Mouse (Mus musculus): ENCODE results near the gene Soga1.

Soga1 gene

DNA sequence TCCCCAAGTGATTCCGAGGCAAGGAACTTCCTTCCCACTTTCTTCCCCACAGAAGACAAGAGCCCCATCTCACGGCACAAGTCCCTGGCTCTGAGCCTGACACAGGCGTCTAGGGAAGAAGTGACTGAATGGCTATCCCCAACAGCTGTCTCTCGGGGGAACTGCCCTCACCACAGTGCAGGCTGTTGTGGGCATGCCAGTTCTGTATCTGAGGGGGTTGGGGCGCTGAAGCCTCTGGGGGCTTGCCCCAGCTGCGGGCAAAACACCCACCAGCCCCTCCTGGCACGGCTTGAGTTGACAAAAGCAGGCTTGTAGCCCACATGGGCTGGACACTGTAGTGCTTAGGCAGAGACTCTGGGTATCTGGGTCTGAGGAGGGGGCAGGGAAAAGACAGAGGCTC, 14.9 kb downstream of the Soga1 start:
- DNase-seq (ENCODE audit: low read depth, low spot score), result no peak

DNA sequence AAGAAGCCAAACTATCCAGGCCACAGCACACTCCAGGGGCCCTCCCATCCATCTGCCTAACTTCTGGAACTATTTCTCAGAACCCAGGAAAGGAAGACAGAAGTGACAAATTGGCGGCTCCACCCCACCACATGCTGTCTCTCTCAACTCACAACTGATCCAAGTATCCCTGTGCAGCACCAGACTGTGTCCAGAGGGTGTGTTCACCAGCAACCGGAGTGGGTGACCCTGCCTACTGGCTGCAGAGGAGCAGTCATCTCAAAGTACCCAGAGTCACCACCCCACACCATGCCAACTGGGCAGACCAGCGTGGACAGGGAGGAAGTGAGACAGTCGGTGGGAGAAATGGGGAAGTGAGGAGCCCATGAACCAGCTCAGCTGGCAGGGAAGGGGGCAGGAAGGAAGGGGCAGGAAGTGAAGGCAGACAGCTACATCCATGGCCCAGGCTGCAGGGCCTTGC, 15.8 kb downstream of the Soga1 start:
- no peak for DNase-seq (ENCODE audit: low read depth, low spot score)

GRCm38 (mm10) chr2:157060557-157061305, 18.3 kb downstream of the Soga1 start:
- no peak for DNase-seq (ENCODE audit: low read depth, low spot score)

DNA sequence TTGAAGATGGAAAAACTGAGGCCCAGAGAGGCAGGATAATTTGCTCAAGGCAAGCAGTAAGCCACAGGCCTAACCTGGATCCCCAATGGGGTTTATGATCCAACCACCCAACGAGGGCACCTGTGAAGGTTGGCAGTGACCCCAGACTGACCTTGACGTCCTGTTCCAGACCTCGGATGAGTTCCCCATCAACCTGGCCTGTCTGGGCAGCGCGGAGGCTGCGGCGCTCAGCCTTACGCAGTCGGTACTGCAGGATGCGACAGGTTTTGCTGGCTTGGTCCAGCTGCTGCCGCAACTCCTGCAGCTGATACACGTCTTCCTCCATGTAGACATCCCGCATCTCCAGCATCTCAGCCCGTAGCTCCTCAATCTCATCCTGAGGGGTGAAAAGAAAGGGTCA, 19.0 kb downstream of the Soga1 start:
- no peak for DNase-seq (ENCODE audit: low read depth, low spot score)

GRCm38 (mm10) chr2:157059166-157059565, 19.9 kb downstream of the Soga1 start:
- DNase-seq (ENCODE audit: low read depth, low spot score), result peak; percentile 34

- peak; percentile 92 for DNase-seq (ENCODE audit: low read depth, low spot score)
These were observed 20.6 kb downstream of the Soga1 start for GRCm38 (mm10) chr2:157058342-157058998.

GRCm38 (mm10) chr2:157057758-157058157, 21.3 kb downstream of the Soga1 start:
- peak; percentile 41 for DNase-seq (ENCODE audit: low read depth, low spot score)

DNA sequence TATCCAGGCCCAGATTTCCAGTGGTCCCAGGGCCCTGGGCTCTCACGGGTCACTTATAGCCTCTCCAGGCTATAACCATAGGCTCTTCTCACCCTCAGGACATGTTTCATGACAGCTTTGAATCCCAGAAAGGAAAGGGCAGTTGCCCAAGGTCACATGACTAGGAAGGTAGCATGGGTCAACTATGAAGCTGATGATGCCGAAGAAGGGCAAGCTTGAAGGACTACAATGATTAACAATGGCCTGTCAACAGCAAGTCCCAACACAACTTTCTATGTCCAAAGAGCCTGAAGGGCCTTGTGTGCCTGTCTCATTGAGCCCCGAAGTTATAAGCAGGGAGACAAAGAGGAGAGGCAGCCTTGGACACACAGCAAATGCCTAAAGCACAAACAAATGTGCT, 21.9 kb downstream of the Soga1 start:
- DNase-seq (ENCODE audit: low read depth, low spot score), result no peak

GRCm38 (mm10) chr2:157055721-157056120, 23.3 kb downstream of the Soga1 start:
- no peak for DNase-seq (ENCODE audit: low read depth, low spot score)

DNA sequence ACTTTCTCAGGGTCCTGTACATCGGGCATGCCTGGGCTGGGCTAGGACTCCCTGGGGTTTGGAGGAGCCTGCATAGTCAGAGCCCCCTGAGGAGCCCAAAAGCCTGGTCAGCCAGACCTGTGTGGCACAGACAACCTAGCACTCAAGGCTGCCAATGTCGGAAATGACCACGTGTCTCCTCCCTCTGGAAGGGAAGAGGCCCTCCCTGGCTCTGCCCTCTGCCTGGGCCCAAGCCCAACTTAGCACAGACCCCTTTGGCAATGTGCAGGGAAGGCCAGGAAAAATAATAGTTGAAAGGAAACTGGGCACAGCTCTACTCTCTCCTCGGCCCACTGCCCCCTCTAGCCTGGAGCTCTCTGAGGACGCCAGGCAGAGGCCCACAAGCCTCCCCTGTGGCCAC, 24.2 kb downstream of the Soga1 start:
- DNase-seq (ENCODE audit: low read depth, low spot score), result no peak

DNA sequence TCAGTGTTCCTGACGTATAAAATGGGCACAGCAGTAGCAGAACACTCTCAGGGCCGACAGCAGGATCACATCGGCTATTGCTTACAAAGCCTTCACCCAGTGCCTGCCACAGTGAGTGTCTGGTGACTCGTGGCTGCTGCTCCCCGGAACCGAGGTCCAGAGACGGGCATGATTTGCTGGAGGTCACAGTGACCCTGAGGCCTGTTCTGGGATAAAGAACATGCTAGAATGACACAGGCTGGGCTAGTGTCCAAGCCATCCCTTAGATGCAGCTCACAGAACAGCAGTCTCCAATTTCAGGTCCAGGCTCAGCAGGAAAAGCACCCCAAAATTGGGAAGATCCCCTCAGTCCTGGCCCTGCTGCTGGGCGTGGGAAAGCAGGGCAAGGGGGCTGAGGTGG, 24.8 kb downstream of the Soga1 start:
- no peak for DNase-seq (ENCODE audit: low read depth, low spot score)

GRCm38 (mm10) chr2:157053787-157054186, 25.3 kb downstream of the Soga1 start:
- DNase-seq (ENCODE audit: low read depth, low spot score), result peak; percentile 63

- no peak for DNase-seq (ENCODE audit: low read depth, low spot score)
These were observed 25.9 kb downstream of the Soga1 start for GRCm38 (mm10) chr2:157053124-157053523.

DNA sequence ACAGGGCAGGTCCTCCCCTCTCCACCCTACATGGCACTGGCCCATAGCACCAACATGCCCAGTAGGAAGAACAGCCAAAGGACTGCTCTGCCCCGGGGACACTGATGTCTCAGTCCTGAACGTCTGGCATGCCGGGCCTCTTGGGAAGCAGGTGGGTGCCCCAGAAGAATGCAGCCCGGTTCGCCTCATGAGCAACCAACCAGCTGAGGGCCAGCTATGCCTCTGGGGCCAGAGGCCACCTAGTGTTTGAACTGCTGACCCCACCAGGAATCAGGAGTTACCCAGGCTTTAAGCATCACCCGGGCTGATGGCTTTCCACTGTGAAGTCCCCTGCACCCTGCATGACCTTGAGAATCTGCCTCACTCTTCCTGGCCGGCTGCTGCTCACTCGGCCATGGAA, 26.6 kb downstream of the Soga1 start:
- DNase-seq (ENCODE audit: low read depth, low spot score), result no peak

GRCm38 (mm10) chr2:157049831-157050243, 29.2 kb downstream of the Soga1 start:
- DNase-seq (ENCODE audit: low read depth, low spot score), result no peak

- no peak for DNase-seq (ENCODE audit: low read depth, low spot score)
These were observed 30.5 kb downstream of the Soga1 start for GRCm38 (mm10) chr2:157048395-157049181.

DNA sequence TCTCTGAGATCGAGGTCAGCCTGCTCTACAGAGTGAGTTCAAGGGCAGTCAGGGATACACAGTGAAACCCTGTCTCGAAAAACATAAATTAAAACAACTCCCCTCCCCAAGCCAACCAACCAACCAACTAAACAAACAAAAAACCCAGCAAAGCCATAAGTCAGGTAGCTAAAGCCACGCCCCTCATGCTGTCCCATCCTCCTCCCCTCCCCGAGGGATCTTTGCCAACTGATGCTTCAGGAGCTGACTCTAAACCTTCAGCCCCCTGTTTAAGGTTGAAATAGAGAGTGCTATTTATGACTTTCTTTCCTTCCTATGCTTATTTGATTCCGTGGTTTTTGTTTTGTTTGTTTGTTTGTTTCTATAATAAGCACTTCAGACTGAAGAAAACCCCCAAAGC, 32.1 kb downstream of the Soga1 start:
- DNase-seq (ENCODE audit: low read depth, low spot score), result no peak

DNA sequence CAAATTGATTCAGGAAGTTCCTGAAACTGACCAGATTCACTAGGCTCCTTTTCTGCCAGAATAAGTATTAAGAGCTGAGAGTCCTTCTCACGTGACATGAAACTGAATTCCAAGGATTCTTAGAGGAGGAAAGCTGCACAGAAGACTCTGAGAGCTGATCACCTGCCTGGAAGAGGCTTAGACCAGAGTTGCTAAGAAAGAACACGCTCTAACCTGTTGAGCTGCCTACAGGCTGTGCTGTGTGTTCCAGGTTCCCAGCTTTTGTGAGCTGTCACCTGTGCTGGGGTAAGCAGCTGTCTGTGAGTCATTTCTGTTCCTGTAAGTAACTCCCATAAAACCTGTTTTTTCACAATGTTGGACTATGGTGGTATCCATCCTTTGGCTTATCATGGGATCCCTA, 33.1 kb downstream of the Soga1 start:
- no peak for DNase-seq (ENCODE audit: low read depth, low spot score)

DNA sequence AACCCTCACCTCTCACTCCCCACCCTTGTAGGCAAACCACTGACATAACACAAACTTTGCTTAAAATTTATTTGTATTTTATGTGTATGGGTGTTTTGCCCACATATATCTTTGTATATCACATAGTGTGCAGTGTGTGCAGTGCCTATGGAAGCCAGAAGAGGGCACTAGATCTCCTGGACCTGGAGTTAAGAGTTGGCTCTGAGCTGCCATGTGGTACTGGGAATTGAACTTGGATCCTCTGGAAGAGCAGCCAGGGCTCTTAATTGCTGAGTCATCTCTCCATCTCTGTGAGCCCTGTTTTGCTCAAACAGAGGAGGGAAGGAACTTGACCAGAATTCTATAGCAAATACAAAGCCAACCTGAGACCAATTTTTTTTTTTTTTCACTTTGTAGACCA, 35.1 kb downstream of the Soga1 start:
- peak; percentile 76 for DNase-seq (ENCODE audit: low read depth, low spot score)

GRCm38 (mm10) chr2:157043556-157043955, 35.5 kb downstream of the Soga1 start:
- no peak for DNase-seq (ENCODE audit: low read depth, low spot score)

DNA sequence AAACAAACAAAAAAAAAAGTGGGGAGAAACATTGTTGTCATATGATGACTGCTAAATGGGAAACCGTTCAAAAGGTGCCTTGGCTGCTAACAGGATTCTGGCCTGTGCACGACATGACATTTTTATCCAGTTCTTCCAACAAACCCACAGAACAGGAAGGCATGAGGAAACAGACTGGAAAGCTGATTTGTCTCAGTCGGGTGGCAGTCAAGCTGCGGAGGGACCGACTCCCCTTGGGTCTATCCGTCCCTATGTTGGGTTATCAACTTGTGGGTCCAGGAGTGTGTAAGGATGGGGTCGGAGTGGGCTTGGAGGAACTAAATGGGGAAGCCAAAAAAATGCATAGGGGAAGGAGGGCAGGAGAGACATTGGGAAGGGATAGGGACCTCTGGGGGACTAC, 37.6 kb downstream of the Soga1 start:
- DNase-seq (ENCODE audit: low read depth, low spot score), result no peak

DNA sequence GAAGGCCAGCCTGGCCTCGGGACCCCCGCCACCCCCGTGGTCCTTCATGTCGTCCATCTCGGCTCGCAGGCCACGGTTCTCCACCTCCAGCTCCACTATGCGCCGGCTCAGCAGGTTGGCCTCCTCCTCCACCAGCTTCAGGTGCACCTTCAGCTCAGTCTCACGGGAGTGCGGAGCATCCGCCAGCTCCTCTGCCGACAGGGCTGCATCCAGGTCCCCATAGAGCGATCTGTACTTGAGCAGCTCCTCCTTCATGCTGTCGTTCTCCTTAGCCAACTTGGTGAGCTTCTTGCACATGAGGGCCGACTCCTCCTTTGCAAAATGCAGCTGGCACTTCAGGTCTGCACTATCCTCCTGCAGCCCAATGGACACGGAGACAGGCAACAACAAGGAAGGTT, 38.4 kb downstream of the Soga1 start:
- DNase-seq (ENCODE audit: low read depth, low spot score), result peak; percentile 30

Data from ES-CJ7 (cell line).